Comparison of ENCODE assay signal across 10 mouse cellular contexts in the genomic region with DNA sequence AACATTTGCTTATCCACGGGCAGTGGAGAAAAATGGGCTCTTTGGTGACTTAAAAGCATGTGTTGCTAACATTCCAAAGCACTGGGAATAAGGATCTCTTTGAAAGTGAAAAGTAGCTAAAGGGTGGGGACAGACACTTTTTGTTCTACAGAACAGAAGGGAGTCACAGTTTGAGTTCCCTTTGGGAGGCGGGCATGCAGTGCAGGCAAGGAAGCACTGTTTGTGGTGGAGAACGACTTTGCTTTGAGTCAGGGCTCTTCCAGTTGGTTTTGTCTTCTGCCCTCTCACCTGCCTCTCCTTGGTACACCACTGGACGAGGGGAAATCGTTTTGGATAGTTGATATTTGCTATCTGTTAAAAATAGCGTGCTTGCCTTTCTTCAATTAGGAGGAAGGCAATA. TPM values are rescaled to one million over a fixed set of nuclear protein-coding genes. Genes with fewer than 3 reads are reported as not detected.
DNase-seq lines count a peak whose midpoint lies in the region; ATAC-seq lines count a peak whose summit lies in the region.
"Had no signal": no experiment of that assay in that cellular context is flagged by ENCODE, and none has a peak within 500 bp of the region (broad histone marks: within the 10 kb centered on the region; RNA-seq: fewer than 3 reads in every experiment).

No protein-coding gene starts in this region.

- H3K9me3 ChIP-seq in forebrain, embryonic 15.5 days, result no peaks in the 10 kb centered on the region
- H3K9me3 ChIP-seq in forebrain, embryonic 12.5 days, result no peaks in the 10 kb centered on the region
- no peaks in the 10 kb centered on the region for H3K9me3 ChIP-seq in neural tube, embryonic 11.5 days (ENCODE audit: control insufficient read depth, low read length)
- H3K9me3 ChIP-seq in midbrain, embryonic 10.5 days (replicated peaks), result no peaks in the 10 kb centered on the region
- H3K9me3 ChIP-seq: heart, embryonic 15.5 days had no signal

- WGBS in forebrain, embryonic 15.5 days, result 36% methylated on average over 6 of the region's 6 CpGs
- whole genome bisulfite sequencing in forebrain, embryonic 12.5 days, result 34% methylated on average over 6 of the region's 6 CpGs
- WGBS in neural tube, embryonic 11.5 days, result 31% methylated on average over 6 of the region's 6 CpGs
- 49% methylated on average over 6 of the region's 6 CpGs for WGBS in midbrain, embryonic 10.5 days

- DNase-seq in neural tube, embryonic 11.5 days (ENCODE audit: low spot score), result no peak
- no peak for DNase-seq in neural tube, embryonic 10.5 days (ENCODE audit: extremely low spot score, low spot score)
- DNase-seq in midbrain, embryonic 10.5 days (ENCODE audit: low spot score), result no peak
- DNase-seq in telencephalon, adult 2 months (ENCODE audit: low read depth, low spot score), result peak; percentile 36
- no peak for DNase-seq in heart, postnatal 25 days (ENCODE audit: low spot score)
- no peak for DNase-seq in heart, adult 8-10 months (ENCODE audit: low spot score)
- DNase-seq: cerebellum, adult 9-11 months had no signal

- no peak overlapping the region for H3K9ac ChIP-seq in forebrain, embryonic 15.5 days (replicated peaks)
- H3K9ac ChIP-seq in forebrain, embryonic 12.5 days, result no peak overlapping the region
- no peak overlapping the region for H3K9ac ChIP-seq in neural tube, embryonic 11.5 days (ENCODE audit: low read length)
- H3K9ac ChIP-seq: heart, embryonic 15.5 days had no signal

- no peak overlapping the region for H3K4me2 ChIP-seq in forebrain, embryonic 15.5 days (replicated peaks)
- no peak overlapping the region for H3K4me2 ChIP-seq in forebrain, embryonic 12.5 days
- no peak overlapping the region for H3K4me2 ChIP-seq in neural tube, embryonic 11.5 days (ENCODE audit: low read depth)
- H3K4me2 ChIP-seq: heart, embryonic 15.5 days had no signal

- no peaks in the 10 kb centered on the region for H3K27me3 ChIP-seq in forebrain, embryonic 15.5 days
- H3K27me3 ChIP-seq in forebrain, embryonic 12.5 days, result no peaks in the 10 kb centered on the region
- H3K27me3 ChIP-seq in neural tube, embryonic 11.5 days (ENCODE audit: control insufficient read depth, insufficient read depth, low read length), result no peaks in the 10 kb centered on the region
- H3K27me3 ChIP-seq in midbrain, embryonic 10.5 days (ENCODE audit: low read depth, poor library complexity, severe bottlenecking), result no peaks in the 10 kb centered on the region
- H3K27me3 ChIP-seq: heart, embryonic 15.5 days had no signal

- intact Hi-C loops in heart, postnatal 25 days (cut with DNase I), result no loop called here

- H3K4me1 ChIP-seq in forebrain, embryonic 15.5 days, result peaks cover 10% of the 10 kb centered on the region; the same call in 1 of the 2 replicates
- peaks cover 13% of the 10 kb centered on the region for H3K4me1 ChIP-seq in forebrain, embryonic 12.5 days
- H3K4me1 ChIP-seq in neural tube, embryonic 11.5 days (ENCODE audit: control insufficient read depth, insufficient read depth, low read length), result peaks cover 3% of the 10 kb centered on the region; the same call in 1 of the 2 replicates
- peaks cover 13% of the 10 kb centered on the region for H3K4me1 ChIP-seq in midbrain, embryonic 10.5 days
- H3K4me1 ChIP-seq: heart, embryonic 15.5 days had no signal

- H3K4me3 ChIP-seq in forebrain, embryonic 15.5 days, result no peak overlapping the region
- no peak overlapping the region for H3K4me3 ChIP-seq in forebrain, embryonic 12.5 days (replicated peaks)
- no peak overlapping the region for H3K4me3 ChIP-seq in neural tube, embryonic 11.5 days (ENCODE audit: low read depth, low read length)
- no peak overlapping the region for H3K4me3 ChIP-seq in midbrain, embryonic 10.5 days
- H3K4me3 ChIP-seq: heart, embryonic 15.5 days had no signal

- 0 out of 2 replicates have a peak, but pooled peaks have one; percentile 26 for ATAC-seq in forebrain, embryonic 15.5 days (replicated peaks)
- ATAC-seq in forebrain, embryonic 12.5 days (ENCODE audit: low FRiP score), result no peak
- ATAC-seq in neural tube, embryonic 11.5 days (ENCODE audit: insufficient read depth, low FRiP score, low TSS enrichment), result peak; percentile 48

- H3K27ac ChIP-seq in forebrain, embryonic 15.5 days (replicated peaks), result no peak overlapping the region
- H3K27ac ChIP-seq in forebrain, embryonic 12.5 days, result no peak overlapping the region
- H3K27ac ChIP-seq in neural tube, embryonic 11.5 days (ENCODE audit: low read depth, low read length), result 0 out of 2 replicates have a peak overlapping the region, but pooled peaks have one; percentile 4
- peak overlapping the region; percentile 33; the same call in 1 of the 2 replicates for H3K27ac ChIP-seq in midbrain, embryonic 10.5 days (replicated peaks)
- H3K27ac ChIP-seq: heart, embryonic 15.5 days had no signal

- H3K36me3 ChIP-seq in forebrain, embryonic 15.5 days, result no peaks in the 10 kb centered on the region
- no peaks in the 10 kb centered on the region for H3K36me3 ChIP-seq in forebrain, embryonic 12.5 days (replicated peaks)
- no peaks in the 10 kb centered on the region for H3K36me3 ChIP-seq in neural tube, embryonic 11.5 days (ENCODE audit: control insufficient read depth, insufficient read depth, low read length)
- no peaks in the 10 kb centered on the region for H3K36me3 ChIP-seq in midbrain, embryonic 10.5 days
- H3K36me3 ChIP-seq: heart, embryonic 15.5 days had no signal

RNA-seq across cellular contexts. Expression of gene Mboat1, which starts 49.7 kb away (rescaled TPM):
- polyA plus RNA-seq in forebrain, embryonic 15.5 days (2015; fragmentation: Nextera tagmentation; extraction: Ambion mirVana), result 2.2 and 2.9 TPM in 2 replicates
- polyA plus RNA-seq in forebrain, embryonic 12.5 days (2016; fragmentation: Nextera tagmentation; extraction: Ambion mirVana), result 4.7 and 5.1 TPM in 2 replicates
- 4.1 and 4.8 TPM in 2 replicates for polyA plus RNA-seq in neural tube, embryonic 11.5 days (2014; fragmentation: Nextera tagmentation; extraction: Ambion mirVana)
- 4.3 and 5.0 TPM in 2 replicates for polyA plus RNA-seq in midbrain, embryonic 10.5 days (2016; fragmentation: Nextera tagmentation; extraction: Ambion mirVana)
- total RNA-seq in heart, postnatal 25 days (2021), result 1 to 10 TPM in 1 of 2 experiments, under 1 TPM in 1; 0.99 to 2.7 TPM
- total RNA-seq in heart, adult 8-10 months (2022), result 1 to 10 TPM in 3 of 4 experiments, under 1 TPM in 1; 0.65 to 1.3 (median 1.2) TPM

Comparison
In these comparisons a context has a peak if more than half of its experiments do, and no peak if none do; other contexts are left out.
1. H3K27ac ChIP-seq: peak in neural tube, embryonic 11.5 days (single experiment) and midbrain, embryonic 10.5 days (single experiment); none in forebrain, embryonic 15.5 days (single experiment) and forebrain, embryonic 12.5 days (single experiment).